Mouse (Mus musculus): ENCODE measurements around the gene Myb.

- TF ChIP-seq POLR2A (IDR thresholded peaks at IDR 0.05; ENCODE audit: low read depth, low read length) (no peak), CTCF (IDR thresholded peaks at IDR 0.05; ENCODE audit: extremely low read depth, insufficient read length, insufficient replicate concordance, low read depth, low read length) (no peak)
Measured at GRCm38 (mm10) chr10:21167165-21167564, 6.4 kb upstream of the Myb start.
